8 mouse cellular contexts compared by ENCODE assay signal in genomic region chr5:110386371-110387330, GRCm38 (mm10). TPM values are rescaled to one million over a fixed set of nuclear protein-coding genes. Genes with fewer than 3 reads are reported as not detected.
DNase-seq lines count a peak whose midpoint lies in the region; ATAC-seq and TF ChIP-seq lines count a peak whose summit lies in the region.

No protein-coding gene starts in this region.

- no peak for TF ChIP-seq CTCF in left cerebral cortex, adult 2 months (IDR thresholded peaks at IDR 0.05)

- peaks cover 43% of the 10 kb centered on the region for H3K4me1 ChIP-seq in hindbrain, embryonic 13.5 days (replicated peaks)

- H3K36me3 ChIP-seq in hindbrain, embryonic 13.5 days, result peaks cover 3% of the 10 kb centered on the region; the same call in 1 of the 2 replicates

- WGBS in hindbrain, embryonic 13.5 days, result under 1% methylated on average over 90 of the region's 90 CpGs

- peaks cover 8% of the 10 kb centered on the region for H3K27me3 ChIP-seq in hindbrain, embryonic 13.5 days

- peak overlapping the region; percentile 82 for H3K27ac ChIP-seq in hindbrain, embryonic 13.5 days
- H3K27ac ChIP-seq in left cerebral cortex, adult 2 months, result peak overlapping the region; percentile 57

- H3K4me3 ChIP-seq in hindbrain, embryonic 13.5 days, result peak overlapping the region; percentile 71
- H3K4me3 ChIP-seq in left cerebral cortex, adult 2 months, result peak overlapping the region; percentile 51

- DNase-seq in ZHBTc4 (ENCODE audit: low read depth, low spot score) (peak; percentile 75), MN1 (ENCODE audit: low spot score) (no peak)
- peak; percentile 75 to 79 for DNase-seq in cerebellum, postnatal 14 days
- DNase-seq in frontal cortex, postnatal 25 days (ENCODE audit: low spot score in 2 of 2), result peak; percentile 37 to 44
- DNase-seq in left cerebral cortex, adult 2 months (ENCODE audit: extremely low spot score in 1 of 2, low spot score in 2 of 2), result peak; percentile 67 to 68
- DNase-seq in lung, postnatal 4 days, result peak; percentile 79 to 81
- DNase-seq in right cerebral cortex, adult 18-20 months, result peak; percentile 61

- H3K4me2 ChIP-seq in hindbrain, embryonic 13.5 days, result peak overlapping the region; percentile 65

- intact Hi-C loops in left cerebral cortex, adult 2 months (cut with DNase I), result loop anchor here (5.0 kb wide), 1 partner anchor 36 kb away; no protein-coding TSS in a partner anchor

- H3K9ac ChIP-seq in hindbrain, embryonic 13.5 days, result peak overlapping the region; percentile 81

- H3K9me3 ChIP-seq in hindbrain, embryonic 13.5 days, result no peaks in the 10 kb centered on the region

- ATAC-seq in hindbrain, embryonic 13.5 days (ENCODE audit: low FRiP score), result peak; percentile 85

RNA-seq across cellular contexts. Expression of gene Lrcol1, which starts 42.1 kb away (rescaled TPM):
- not detected in 2 replicates for polyA plus RNA-seq in hindbrain, embryonic 13.5 days (2015; fragmentation: Nextera tagmentation; extraction: Ambion mirVana)
- not detected for total RNA-seq in left cerebral cortex, adult 2 months (2021)

RNA-seq across cellular contexts. Expression of gene P2rx2, which starts 43.6 kb away (rescaled TPM):
- polyA plus RNA-seq in hindbrain, embryonic 13.5 days (2015; fragmentation: Nextera tagmentation; extraction: Ambion mirVana), result 5.1 and 6.5 TPM in 2 replicates
- total RNA-seq in left cerebral cortex, adult 2 months (2021), result under 1 TPM in 1 of 2 experiments, not detected in 1; 0.26 TPM
